Mouse (Mus musculus) lung, postnatal 0 days (tissue): Measurements from ENCODE around the gene Usf3.

Source experiments
- CTCF ChIP-seq: IDR thresholded peaks from 2 replicates; pipeline ENCODE4 v1.5.1; 2016; ENCODE audit warnings: antibody characterized with exemption, mild to moderate bottlenecking
- EP300 ChIP-seq: IDR thresholded peaks from 2 replicates; pipeline ENCODE4 v1.6.1; 2016; ENCODE audit warnings: antibody characterized with exemption, mild to moderate bottlenecking, control low read depth

DNA sequence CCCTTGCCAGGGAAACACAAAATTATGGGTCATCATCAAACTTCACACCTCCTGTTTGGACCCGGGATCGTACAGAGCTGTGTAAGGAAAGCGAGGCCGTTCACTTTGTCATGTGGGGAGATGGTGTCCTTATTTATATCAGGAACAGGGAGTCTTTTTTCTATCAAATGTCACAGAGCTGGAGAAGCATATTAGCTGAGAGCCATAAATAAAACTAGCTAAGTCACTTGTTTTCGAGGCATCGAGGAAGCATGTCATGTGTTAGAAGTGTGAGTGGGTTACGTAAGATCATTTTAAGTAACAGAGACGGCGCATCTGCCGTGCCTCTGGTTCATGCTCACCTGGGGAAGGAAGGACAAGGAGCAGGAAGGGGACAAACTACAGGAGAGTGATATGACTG is 76.9 kb downstream of the Usf3 start:
- no peak for TF ChIP-seq CTCF
- TF ChIP-seq EP300: no peak
